Mouse (Mus musculus) 416B (cell line): Measurements from ENCODE around the gene Nup98.

Source experiments
- DNase-seq: peaks from one replicate; pipeline ENCODE4 v3.0.0; 2011; ENCODE audit warnings: low read depth

Nup98 gene

DNA sequence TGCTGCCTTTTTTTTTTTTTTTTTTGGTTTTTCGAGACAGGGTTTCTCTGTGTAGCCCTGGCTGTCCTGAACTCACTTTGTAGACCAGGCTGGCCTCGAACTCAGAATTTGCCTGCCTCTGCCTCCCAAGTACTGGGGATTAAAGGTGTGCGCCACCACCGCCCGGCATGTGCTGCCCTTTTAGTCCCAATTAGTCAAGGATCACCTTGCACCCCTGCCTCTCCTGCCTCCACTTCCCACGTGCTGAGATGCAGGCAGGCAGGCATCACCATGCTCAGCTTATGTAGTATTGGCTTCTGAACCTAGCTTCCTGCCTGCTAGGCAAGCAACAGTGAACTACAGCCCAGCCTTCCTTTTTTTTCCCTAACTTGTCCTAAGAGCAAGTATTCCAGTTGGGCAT is 92.6 kb downstream of the Nup98 start:
- no peak for DNase-seq

DNA sequence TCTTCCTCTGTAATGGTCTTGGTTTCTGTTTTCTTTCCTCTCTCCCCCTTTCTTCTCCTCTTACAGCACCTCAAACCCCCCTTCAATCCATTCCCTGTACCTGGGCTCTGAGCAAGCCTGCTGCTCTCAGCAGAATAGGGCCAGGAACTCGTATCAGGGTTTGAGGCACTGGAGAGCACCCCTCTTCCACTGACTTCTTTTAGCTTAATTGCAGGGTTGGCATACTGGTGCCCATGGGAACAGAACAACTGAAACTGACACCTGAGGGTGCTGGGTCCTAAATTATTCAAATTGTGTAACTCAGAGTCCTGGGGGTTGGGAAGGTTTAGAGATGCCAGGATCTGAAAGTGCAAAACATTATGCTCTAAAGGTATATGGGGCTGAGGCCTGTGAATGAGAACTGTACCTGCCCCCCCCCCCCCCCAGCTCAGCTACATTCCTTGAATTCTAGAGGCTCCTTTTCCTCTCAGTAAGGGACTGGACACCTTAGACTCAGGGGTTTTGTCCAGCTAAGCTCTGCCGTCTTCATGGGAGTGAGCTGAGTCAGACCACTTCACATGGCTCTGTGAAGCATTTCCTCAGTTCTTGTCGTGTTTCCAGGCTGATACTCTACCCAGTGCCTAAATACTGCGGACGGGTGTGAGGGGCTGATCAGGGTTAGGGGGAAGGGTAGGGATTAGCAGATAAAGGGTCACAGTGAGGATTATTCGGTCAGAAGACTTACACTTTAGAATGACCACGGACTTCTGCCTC is 93.2 kb downstream of the Nup98 start, which contains the start of gene Chrna10:
Gene Chrna10, minus strand, starts transcription at position 250 of the 753 bp plus-strand sequence.
- DNase-seq = no peak

DNA sequence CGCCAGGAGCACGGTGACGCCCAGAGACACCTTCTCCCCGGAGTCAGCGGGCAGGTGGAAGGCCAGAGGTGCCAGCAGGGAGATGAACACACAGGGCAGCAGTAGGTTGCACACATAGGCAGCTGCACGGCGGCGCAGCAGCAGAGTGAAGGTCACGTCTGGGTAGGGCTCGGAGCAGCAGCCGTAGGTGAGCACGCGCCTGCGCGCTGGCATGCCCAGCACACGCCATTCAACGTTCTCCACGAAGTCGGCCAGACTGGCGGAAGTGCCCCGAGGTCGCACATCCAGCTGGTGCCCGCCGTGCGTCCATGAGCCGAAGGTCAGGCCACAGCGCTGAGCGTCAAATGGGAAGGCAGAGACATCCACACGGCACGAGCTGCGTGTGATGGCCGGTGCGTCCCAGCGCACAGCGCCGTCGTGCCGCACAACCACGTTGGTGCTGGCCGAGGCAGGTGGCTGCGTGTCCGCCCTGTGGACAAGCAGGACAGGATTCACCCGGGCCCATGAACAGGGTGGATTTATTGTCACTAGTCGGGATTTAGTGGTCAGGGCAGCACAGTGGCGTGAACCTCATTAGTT is 96.7 kb downstream of the Nup98 start:
- DNase-seq = no peak

DNA sequence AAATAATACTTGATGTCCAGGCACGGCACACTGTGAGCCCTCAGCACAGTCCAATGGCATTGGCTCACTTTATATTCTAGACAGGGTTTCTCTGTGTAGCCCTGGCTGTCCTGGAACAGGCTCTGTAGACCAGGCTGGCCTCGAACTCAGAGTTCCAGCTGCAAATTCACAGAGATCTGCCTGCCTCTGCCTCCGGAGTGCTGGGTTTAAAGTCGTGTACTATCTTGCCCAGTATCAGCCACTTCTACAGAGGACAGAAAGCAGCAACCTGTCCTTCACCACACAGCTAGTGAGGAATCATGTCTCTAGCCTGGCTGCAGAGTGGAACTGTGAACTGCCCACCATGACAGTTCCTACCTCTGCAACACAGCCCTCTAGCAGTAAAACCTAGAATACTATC is 100.2 kb downstream of the Nup98 start:
- no peak for DNase-seq

DNA sequence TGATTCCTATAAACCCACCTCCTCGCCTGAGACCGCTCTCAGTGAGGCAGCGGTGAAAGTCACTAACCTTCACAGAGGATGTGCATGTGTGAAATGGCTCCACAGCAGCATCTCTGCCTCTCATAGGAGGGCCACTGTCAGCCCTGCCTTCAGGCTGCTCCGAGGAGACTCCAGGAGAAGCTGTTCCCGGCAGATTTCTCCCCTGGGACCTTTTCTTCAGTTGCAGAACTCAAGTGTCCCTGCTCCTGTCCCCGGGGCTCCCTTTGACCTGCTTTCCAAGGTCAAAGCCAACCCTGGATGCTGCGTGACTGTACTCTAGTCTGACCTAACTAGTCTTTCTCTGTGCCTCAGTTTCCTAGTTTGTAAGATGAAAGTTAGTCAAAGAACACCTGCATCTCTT is 100.8 kb downstream of the Nup98 start, which contains the start of gene Art5:
Gene Art5, minus strand, starts transcription at position 319 of the 400 bp plus-strand sequence.
- DNase-seq = no peak

DNA sequence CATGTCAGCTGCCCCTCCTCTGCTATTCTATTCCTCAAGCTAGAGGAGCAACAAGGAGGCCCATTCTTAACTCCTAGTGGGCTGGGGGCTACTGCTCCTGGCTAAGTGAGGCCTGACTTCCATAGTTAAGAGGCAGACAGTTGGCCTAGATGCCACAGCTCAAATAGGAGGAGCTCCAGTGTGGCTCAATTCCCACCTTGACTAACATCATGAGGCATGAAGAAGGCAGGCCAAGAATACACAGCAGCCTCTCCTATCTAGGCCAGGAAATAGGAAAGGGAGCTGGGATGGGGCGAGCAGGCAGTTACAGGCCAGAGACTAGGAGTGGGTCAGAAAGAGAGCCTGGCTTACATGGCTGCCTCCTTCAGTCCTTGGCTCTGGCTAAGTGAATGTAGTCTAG is 101.8 kb downstream of the Nup98 start:
- no peak for DNase-seq

DNA sequence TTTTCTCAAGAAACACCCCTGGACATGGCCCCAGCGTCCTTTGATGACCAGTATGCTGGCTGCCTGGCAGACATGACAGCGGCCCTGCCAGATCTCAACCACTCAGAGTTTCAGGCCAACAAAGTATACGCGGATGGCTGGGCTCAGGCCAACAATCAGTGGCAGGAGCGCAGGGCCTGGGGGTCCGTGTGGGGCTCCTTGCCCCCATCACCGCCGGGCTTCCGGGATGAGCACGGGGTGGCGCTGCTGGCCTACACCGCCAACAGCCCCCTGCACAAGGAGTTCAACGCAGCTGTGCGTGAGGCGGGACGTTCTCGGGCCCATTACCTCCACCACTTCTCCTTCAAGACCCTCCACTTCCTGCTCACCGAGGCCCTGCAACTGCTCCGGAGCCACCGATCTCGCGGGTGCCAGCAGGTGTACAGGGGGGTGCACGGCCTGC is 103.3 kb downstream of the Nup98 start:
- no peak for DNase-seq

DNA sequence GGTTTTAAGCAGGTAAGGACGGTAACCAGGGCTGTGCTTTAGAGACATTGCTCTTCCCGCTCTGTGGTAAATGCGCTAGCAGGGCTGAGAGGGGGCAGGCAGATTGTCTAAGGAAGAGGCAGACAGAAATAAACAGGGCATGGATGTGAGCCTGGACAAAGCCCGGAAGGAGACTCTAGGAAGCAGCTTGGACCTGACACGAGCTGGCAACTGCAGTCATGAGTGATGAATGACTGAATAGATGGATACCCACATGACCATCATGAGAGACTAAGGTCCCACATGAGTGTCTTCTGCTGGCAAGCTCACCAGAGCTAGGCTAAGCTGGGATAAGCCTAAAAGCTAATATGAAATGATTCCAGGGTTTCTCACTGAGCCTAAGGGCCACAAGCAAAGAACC is 105.8 kb downstream of the Nup98 start:
- no peak for DNase-seq

DNA sequence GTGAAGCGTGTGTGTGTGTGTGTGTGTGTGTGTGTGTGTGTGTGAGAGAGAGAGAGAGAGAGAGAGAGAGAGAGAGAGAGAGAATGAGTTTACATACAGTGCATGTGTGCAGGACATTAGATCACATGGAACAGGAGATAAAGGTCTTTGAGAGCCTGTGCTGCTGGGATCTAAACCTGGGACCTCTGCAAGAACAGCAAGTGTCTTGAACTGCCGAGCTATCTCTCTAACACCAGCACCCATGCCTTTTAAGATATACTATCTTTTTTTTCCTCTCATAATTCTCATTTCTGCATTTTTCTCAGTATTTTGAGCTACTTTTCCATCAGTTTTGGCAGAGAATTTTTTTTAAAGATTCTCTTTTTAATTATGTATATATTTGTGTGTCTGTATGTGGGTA is 106.4 kb downstream of the Nup98 start:
- DNase-seq = no peak

DNA sequence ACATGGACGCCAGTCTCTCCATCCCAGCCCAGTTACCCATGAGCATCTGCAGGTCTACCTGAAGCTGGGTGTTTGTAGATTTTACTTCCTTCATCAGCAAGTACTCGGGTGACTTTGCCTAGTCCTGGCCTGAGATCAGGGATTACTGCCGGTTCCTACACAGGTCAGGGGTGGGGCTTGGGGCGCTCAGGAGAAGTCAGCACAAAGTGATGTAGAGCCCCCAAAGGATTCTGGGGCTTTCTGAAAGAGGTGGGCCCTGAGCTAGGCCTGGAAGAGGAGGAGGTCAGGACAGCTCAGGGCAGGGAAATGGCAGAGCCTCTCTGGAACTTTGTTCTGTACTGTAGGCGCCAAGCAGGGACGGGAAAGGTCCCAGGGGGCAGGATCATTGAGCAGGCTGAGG is 107.3 kb downstream of the Nup98 start:
- no peak for DNase-seq

DNA sequence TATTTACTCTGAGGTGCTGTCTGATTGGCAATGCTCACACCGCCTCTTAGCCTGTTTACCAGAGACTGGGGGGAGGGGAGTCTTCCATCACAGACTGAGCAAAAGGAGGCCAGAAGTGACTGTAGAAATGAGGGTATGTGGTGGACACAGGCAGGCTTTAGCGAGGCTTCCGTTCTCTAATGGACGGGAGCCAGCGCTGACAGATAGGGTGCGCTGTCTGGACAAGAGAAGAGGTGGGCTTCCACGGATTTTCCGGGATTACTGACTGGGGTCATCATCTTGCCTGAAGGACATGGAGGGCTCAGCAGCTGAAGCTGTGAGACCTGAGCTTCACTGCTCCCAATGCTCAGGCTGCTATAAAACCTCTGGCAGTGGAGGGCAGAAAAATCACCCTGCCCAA is 107.7 kb downstream of the Nup98 start:
- no peak for DNase-seq

DNA sequence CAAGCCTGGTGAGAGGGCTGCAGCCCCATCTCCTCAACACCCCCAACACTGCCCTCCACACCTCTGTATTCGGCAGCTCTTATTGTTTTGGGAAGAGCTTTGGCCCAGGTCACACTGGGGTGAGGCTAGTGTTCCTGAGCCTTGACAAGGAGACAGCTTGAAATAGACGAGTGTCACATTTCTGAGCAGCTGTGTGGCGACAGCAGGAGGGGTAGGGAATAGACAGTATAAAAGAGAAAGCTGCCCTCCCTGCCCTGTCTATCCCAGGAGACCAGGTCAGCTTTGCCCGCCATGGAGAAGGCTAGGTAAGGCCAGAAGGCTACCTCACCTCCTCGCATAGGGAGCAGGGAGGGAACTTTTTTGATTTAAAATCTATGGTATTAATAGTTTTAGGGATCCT is 108.5 kb downstream of the Nup98 start, which contains the start of gene Art1:
Gene Art1, plus strand, starts transcription at position 257 of the 400 bp plus-strand sequence.
- DNase-seq = no peak

DNA sequence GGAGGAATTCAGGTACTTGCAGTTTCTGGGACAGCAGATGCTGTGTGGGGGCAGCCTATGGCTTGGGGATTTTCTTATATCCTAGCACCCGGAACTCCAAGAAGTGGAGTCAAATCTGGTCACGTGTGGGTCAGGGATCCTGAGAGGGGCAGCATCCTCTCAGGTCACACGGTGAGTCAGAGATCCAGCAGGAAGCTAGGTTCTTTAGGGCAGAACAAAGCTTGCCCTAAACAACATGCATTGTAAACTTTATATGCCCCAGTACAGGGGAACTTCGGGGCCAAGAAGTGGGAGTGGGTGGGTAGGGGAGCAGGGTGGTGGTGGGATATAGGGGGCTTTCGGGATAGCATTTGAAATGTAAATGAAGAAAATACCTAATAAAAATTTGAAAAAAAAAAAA is 109.1 kb downstream of the Nup98 start:
- no peak for DNase-seq

DNA sequence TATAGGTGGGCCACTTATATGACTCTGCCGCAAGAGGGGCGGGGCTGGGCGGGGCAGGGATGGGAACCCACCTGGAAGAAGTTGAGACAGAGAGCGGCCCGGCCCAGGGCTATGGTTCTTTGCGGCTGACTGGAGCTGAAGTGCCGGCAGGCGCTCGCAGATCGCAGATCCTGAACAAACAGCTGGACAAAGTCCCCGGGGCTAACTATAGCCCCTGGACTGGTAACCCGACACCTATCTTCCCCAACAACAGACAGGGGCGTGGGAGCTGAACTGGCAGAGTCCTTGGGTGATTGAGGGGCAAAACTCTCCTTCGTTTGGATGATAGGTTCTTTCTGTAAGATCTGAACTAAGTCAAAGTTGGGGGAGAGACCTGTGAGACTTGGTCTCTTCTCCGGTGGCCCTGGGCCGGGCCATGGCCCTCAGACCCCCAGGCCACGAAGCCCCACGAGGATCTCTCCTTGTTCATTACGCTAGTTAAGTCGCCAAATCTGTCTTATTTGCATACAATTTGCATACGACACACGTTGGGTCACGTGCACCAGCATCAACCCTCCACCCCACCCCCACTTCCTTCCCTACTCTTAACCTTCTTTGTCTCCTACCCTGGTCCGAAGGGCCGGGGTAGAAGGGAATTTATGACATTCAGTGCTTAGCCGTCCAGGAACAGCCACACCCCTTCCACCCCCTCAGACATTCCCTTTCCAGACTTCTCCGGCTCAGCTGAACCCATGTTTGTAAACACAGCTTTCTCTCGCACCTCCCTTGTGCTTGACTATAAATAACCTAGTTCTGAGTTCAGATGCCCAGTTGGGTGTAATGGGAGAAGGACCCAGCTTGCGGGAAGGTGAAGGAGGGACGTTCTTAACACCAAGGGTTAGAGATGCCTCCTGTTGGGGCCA is 110.0 kb downstream of the Nup98 start:
- peak; percentile 41 for DNase-seq

DNA sequence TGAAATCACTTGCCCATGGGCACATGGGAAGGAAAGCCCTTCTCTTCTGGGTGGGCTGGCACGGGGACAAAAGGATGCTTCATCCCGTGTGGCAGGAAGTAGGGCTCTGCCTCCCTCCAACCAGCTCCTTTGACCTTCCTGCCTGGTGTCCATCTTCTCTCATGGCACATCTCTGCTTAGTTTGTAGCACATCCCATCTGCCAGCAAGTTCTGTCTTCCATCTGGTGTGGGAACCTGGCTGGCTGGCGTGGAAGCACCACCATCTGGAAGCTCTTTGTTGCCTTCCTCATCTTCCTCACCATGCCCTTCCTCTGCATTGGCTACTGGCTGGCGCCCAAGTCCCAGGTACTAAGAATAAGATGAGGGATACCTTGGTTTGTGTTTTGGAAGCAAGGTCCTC is 122.6 kb downstream of the Nup98 start:
- no peak for DNase-seq

DNA sequence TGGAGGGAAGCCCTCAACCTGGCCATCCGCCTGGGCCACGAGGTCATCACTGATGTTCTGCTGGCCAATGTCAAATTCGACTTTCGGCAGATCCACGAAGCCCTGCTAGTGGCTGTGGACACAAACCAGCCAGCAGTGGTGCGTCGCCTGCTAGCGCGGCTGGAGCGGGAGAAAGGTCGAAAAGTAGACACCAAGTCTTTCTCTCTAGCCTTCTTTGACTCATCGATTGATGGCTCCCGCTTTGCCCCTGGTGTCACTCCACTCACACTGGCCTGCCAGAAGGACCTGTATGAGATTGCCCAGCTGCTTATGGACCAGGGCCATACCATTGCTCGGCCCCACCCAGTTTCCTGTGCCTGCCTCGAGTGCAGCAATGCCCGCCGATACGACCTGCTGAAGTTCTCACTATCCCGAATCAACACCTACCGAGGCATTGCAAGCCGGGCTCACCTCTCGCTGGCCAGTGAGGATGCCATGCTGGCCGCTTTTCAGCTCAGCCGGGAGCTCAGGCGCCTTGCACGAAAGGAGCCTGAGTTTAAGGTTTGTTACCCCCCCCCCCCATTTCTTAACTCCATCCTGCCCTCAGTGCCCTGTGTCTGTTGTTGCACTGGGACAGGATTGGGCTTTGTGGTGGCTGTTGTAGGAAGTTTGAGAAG is 125.8 kb downstream of the Nup98 start:
- no peak for DNase-seq

DNA sequence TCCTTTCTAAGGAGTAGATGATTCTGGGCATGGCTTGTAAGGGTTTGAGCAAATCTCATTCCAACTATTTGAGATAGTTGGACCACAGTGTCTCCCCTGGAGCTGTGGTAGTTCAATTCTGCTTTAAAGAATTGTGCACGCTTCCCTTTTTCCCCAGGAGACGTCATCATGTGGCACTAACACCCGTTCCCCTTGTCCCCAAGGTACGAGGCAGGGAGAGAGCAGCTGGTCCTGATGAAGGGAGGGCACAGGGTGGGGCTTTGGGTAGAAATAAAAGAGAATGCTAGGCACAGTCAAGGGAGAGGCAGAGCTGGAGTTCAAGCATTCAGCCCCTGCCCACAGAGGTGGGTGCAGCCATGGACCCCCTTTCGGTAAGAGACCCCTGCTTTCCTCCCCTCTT is 127.2 kb downstream of the Nup98 start, which contains the start of gene Trpc2:
Gene Trpc2, plus strand, starts transcription at position 301 of the 400 bp plus-strand sequence.
- DNase-seq = no peak

DNA sequence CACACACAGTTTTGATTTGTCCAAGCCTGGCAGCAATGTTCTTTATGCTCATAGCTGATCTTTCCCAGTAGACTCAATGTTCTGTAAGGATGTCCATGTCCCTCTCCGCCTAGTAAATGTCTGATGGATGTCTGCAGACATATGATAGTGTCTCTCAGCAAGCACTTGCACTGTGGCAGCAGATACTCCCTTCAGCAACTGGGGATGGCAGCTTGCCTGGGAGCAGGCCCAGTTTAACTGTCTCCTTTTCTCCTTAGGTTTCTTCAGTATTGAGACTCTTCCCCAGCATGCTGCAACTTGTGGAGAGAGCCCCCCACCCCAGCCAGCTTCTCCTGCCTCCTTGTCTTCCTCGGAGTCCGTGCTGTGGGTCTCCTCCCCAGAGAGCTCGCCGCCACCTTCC is 128.2 kb downstream of the Nup98 start:
- DNase-seq = no peak

DNA sequence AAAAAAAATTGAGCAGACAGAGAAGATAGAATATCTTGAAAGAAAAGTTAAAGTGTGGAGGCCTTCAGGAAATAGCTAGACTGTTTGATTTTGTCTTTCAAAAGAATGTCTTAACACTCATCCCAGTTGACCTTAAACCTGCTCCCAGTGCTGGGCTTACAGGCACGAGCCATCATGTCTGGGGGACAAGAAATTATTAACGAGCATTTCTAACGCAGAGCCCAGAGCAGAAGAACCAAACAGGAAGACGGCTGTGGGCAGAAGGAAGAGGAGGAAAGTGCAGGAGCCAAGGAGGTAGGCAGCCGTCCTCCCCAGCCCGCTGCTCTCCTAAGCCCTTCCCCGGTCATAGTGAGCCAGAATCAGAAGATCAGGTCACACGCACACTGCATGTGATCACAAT is 129.7 kb downstream of the Nup98 start:
- no peak for DNase-seq

DNA sequence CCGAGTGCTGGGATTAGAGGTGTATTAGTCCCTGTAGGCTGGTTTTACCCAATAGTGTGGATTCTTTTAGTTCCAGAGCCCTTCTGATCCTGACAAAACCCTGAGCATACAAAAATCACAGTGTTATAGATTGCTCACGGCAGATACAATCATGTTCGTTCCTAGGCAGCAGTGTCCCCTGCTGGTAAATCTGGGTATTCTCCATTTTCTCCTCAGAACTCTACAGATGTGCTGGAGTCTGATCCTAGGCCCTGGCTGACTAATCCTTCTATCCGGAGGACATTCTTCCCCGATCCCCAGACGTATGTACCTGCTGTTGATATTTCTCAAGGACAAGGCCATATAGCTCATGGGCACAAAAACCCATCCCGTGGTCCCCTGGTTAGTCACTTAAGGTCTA is 131.5 kb downstream of the Nup98 start:
- peak; percentile 54 for DNase-seq

DNA sequence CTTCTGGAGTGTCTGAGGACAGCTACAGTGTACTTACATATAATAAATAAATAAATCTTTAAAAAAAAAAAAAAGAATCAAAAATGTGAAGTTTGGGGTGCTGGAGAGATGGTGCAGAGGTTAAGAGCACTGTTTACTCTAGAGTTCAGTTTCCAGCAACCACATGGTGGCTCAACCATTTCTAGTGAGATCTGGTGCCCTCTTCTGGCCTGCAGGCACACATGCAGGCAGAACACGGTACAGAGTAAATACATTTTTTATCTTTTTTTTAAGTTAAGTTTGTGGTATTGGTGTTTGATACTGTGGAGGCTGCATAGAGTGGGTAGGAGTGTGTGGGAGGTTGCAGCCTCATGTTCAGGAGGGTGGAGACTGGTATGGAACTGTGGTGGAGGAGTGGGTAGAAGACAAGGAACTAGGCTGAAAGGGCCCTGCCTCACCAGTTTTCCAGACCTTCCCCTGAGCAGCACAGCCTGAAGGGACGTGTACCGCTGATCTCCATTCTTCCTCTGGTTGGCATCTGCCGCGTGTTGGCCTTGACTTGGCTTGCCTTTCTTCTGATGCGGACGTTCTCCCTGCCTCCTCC is 133.2 kb downstream of the Nup98 start:
- peak; percentile 69 for DNase-seq
